Mouse (Mus musculus): Measurements from ENCODE around the gene Ap1ar. TPM values are rescaled to one million over a fixed set of nuclear protein-coding genes. Genes with fewer than 3 reads are reported as not detected.
A peak's percentile ranks its signal among the peaks of the same experiment; 100 is the strongest.

The Ap1ar gene
- 10 to 100 TPM; 34.6 to 43.5 (median 42.4) TPM for total RNA-seq (2022)

GRCm38 (mm10) chr3:127837154-127837865, at the start of gene Ap1ar:
TSS of gene Ap1ar (minus strand) at chr3:127837523.
- DNase-seq, result peak; percentile 94

DNA sequence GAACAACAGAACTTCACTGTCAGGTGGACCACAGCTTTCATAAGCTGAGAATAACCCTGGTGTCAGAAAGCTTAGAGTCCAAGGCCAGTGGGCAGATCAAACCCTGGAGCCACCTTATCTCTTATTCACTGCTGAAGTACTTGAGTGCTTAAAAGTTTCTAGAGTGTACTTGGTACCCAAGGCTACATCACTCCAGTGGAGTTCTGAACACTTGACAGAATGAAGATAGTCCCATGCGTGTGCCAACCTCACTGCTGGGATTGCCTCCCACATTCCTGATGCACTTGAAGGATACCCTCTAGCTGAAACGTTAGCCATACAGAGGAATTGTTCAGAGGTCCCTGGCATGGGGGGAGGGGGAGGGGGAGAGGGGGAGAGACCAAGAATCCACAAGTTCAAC, 44.4 kb upstream of the Ap1ar start:
- no peak for DNase-seq

GRCm38 (mm10) chr3:127879968-127880367, 42.6 kb upstream of the Ap1ar start:
- no peak for DNase-seq

DNA sequence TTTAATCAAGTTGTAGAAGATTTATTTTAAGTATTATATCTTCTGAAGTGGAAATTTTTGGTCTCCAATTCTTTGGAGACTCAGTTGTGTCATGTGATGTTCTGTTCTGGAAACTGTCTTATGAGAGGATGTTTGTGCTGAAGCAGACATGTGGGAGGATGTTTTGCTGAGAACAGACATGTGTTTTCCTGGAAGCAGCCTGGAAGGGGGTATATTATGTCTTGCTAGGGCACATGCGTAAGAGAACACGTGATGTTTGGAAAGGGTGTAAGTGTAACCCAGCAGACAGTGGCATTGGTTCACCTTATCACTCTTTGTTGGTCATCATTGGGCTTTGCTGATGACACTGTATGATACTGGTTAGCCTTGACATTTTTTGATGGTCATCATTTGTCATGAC, 38.2 kb upstream of the Ap1ar start:
- no peak for DNase-seq

DNA sequence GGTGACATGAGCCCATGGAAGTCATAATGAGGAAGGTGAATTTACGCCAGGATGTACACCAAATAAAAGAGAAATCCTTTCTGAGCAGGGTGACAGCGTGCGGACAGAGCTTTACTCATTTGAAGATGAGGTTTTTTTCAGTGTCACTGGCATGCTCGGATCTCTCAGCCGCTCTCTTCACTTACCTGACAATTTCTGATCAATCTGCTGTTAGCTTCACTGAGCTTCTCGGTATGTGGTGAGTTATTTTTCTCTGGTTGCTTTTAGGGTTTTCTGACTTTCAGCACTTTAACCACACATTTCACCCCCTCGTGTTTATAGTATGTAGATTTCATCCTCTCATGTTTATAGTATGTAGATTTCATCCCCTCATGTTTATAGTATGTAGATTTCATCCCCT, 37.7 kb upstream of the Ap1ar start:
- no peak for DNase-seq

GRCm38 (mm10) chr3:127874254-127874883, 37.0 kb upstream of the Ap1ar start:
- no peak for DNase-seq

DNA sequence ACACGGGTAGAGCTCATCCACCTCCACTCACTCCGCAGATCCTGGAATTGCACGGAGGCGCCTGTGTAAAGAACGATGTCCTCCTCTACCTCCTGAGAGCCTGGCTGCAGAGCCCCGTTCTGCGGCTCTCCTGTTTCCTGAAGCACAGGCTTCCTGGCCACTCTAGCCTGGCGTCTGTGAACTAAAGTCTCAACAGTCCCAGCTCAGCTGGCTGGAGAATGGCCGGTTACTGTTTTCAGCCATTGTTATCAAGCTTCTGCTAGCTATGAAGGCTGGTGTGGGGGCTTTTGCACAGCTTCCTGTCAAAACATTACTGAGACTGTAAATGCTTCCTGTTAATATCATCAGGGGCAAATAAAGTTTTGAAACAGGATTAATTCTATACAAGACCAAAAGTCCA, 34.3 kb upstream of the Ap1ar start:
- DNase-seq, result no peak

GRCm38 (mm10) chr3:127868880-127869279, 31.6 kb upstream of the Ap1ar start:
- DNase-seq, result no peak

DNA sequence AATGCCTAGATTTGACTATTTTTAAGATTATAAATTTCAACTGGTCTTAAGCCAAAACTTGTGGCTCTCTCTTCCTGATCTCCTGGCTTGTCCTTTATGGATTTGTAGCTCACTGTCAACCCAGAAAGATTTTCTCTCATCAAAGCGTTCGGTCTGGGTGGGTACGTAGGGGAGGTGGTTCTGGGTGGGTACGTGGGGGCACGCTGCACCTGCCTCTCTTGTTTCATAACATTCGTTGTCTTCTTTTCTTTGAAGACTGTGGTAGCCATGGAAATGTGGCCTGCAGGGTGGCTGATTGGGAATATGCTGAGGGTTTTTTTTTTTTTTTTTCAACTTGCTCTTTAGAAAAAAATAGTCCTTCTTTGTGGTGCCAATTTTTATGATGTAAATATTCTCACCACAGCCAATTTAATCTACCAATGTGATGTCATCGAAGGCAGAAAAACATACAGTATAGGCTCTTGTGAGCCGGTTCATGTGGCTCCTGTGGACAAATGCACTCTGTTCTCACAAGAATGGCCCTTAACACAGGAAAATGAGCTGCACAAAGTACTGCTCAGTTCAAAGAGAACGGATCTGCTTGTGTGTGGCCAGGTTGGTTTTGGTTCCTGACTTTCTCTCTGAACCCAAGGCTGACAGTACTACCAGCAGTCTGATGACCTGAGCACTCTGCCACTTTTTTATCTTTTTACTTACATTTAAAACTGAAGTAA, 30.9 kb upstream of the Ap1ar start:
- no peak for DNase-seq

DNA sequence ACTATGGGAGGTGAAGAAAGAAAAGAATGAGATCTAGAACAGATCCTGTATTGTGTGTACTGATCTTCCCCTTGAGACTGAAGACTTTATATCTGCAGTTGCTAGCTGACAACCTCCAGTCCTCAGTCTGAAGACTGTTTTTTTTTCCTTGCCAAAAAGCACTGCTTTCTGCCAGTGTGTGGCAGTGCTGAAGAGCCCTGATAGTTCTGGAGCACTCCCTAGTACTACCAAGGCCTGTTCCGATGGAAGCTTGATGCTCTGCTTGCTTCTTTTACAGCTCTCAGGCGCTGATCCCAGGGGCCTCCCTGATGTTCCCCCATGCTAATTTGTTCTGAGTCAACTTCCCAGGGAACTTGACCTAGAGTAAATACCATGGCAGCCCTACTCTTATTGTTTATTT, 26.9 kb upstream of the Ap1ar start:
- no peak for DNase-seq

GRCm38 (mm10) chr3:127863571-127863970, 26.2 kb upstream of the Ap1ar start:
- DNase-seq, result no peak

GRCm38 (mm10) chr3:127862479-127862878, 25.2 kb upstream of the Ap1ar start:
- DNase-seq, result no peak

DNA sequence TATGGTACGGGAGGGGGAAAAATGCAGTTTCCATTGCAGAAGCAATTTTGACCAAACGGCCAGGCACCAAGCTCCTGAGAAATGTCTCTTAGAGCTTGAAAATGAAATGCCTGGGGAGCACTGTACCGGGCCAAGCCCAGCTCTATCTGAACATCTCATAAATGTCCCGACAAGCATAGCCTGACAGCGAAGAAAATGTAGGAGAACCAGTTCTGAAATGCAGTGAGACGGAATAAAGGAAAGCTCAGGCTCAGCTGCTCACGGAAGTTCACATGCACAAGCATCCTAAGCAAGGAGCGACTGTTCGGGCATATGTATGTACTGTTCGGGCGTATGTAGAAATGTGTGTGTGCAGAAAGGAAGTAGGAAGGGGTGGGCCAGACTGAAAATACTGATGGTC, 24.0 kb upstream of the Ap1ar start:
- no peak for DNase-seq

- DNase-seq, result peak; percentile 28
Measured at GRCm38 (mm10) chr3:127853431-127854206, 16.3 kb upstream of the Ap1ar start.

DNA sequence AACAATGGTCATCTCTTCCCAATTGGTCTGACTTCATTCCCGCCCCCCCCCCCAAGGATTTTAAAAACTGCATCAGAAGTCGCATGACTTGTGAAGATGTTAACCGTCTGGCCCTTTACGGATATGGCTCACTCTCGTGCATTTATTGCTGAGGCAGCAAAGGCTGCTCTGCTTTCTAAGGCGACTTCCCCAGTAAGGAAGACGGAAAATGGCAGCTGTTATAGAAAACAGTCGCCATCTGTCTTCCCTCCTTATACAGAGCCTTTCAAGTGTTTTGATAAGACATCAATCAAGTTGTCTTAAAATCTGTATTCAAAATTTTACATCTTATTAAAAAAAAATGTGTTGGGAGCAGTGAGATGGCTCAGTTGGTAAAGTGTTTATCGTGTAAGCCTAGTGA, 15.4 kb upstream of the Ap1ar start:
- DNase-seq, result no peak

GRCm38 (mm10) chr3:127850776-127851646, 13.7 kb upstream of the Ap1ar start:
- DNase-seq, result no peak

DNA sequence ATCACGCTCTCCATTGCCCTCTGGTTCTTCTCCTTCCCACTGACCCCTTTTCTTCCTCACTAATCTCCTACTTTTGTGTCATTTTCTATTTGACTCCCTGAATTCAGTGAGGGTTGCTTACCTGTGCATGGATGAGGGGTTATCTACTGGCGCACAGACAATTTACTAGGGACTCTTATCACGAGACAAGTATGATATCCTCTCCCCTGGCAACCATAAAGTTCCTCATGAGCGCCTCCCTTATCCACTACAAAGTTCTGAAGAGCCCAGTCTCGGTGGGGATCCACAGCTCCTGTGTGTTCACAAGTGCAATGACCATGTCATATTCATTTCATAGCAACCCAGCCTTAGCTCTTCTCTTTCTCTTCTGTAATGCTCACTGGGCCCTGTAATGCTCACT, 12.6 kb upstream of the Ap1ar start:
- DNase-seq, result no peak

GRCm38 (mm10) chr3:127848088-127848808, 10.9 kb upstream of the Ap1ar start:
- DNase-seq, result peak; percentile 25

GRCm38 (mm10) chr3:127843941-127844327, 6.6 kb upstream of the Ap1ar start:
- DNase-seq, result peak; percentile 20

GRCm38 (mm10) chr3:127843324-127843940, 6.1 kb upstream of the Ap1ar start:
- DNase-seq, result no peak

GRCm38 (mm10) chr3:127841926-127842325, 4.6 kb upstream of the Ap1ar start:
- no peak for DNase-seq
